Comparison of ENCODE assay signal across 16 mouse cellular contexts in genomic region chr8:110275465-110276258, GRCm38 (mm10). TPM values are rescaled to one million over a fixed set of nuclear protein-coding genes. Genes with fewer than 3 reads are reported as not detected.
DNase-seq lines count a peak whose midpoint lies in the region; ATAC-seq lines count a peak whose summit lies in the region.
"Had no signal": no experiment of that assay in that cellular context is flagged by ENCODE, and none has a peak within 500 bp of the region (broad histone marks: within the 10 kb centered on the region; RNA-seq: fewer than 3 reads in every experiment).

No protein-coding gene starts in this region.

- peak overlapping the region; percentile 58 for H3K27ac ChIP-seq in forebrain, embryonic 16.5 days (ENCODE audit: low read length)
- H3K27ac ChIP-seq: limb, embryonic 13.5 days had no signal

- WGBS in forebrain, embryonic 16.5 days = 20% methylated on average over 21 of the region's 21 CpGs

- no peaks in the 10 kb centered on the region for H3K27me3 ChIP-seq in forebrain, embryonic 16.5 days (replicated peaks; ENCODE audit: control insufficient read depth, insufficient read depth, low read length)
- H3K27me3 ChIP-seq: limb, embryonic 13.5 days had no signal

- intact Hi-C loops in left cerebral cortex, postnatal 10 days (cut with DNase I) = no loop called here

- ATAC-seq in forebrain, embryonic 16.5 days = peak; percentile 87

- H3K4me2 ChIP-seq in forebrain, embryonic 16.5 days (ENCODE audit: low read length) = peak overlapping the region; percentile 42
- H3K4me2 ChIP-seq: limb, embryonic 13.5 days had no signal

- no peak overlapping the region for H3K9ac ChIP-seq in forebrain, embryonic 16.5 days (replicated peaks; ENCODE audit: low read depth, low read length)
- H3K9ac ChIP-seq: limb, embryonic 13.5 days had no signal

- peak; percentile 20 to 40 for DNase-seq in left cerebral cortex, postnatal 10 days (ENCODE audit: extremely low spot score in 1 of 2, low spot score in 2 of 2)
- no peak for DNase-seq in left cerebral cortex, adult 18-20 months (ENCODE audit: low spot score in 2 of 2)
- peak; percentile 57 for DNase-seq in right cerebral cortex, postnatal 4 days
- DNase-seq in right cerebral cortex, postnatal 36 days (ENCODE audit: low spot score in 2 of 2) = no peak
- DNase-seq in embryo, embryonic 9.5 days (ENCODE audit: extremely low spot score) = no peak
- no peak for DNase-seq in natural killer cell, adult 2 months (ENCODE audit: low spot score in 2 of 2)
- DNase-seq: adrenal gland, adult 8-10 months; heart, postnatal 4 days; kidney, adult 18-20 months; lung, adult 18-20 months; right cerebral cortex, adult 18-20 months had no signal

- H3K4me1 ChIP-seq in forebrain, embryonic 16.5 days (replicated peaks; ENCODE audit: control insufficient read depth, insufficient read depth, low read length) = peaks cover 12% of the 10 kb centered on the region

- peak overlapping the region; percentile 7; the same call in 1 of the 2 replicates for H3K4me3 ChIP-seq in forebrain, embryonic 16.5 days (replicated peaks; ENCODE audit: low read length)
- H3K4me3 ChIP-seq: erythroblast, embryonic 14.5 days; limb, embryonic 13.5 days had no signal

- H3K9me3 ChIP-seq in forebrain, embryonic 16.5 days (ENCODE audit: control insufficient read depth, low read length) = peaks cover 2% of the 10 kb centered on the region; the same call in 1 of the 2 replicates
- H3K9me3 ChIP-seq: limb, embryonic 13.5 days had no signal

- no peaks in the 10 kb centered on the region for H3K36me3 ChIP-seq in forebrain, embryonic 16.5 days (ENCODE audit: control insufficient read depth, insufficient read depth)
- H3K36me3 ChIP-seq: limb, embryonic 13.5 days had no signal

RNA-seq across cellular contexts. Expression of gene Hydin, which starts 8.9 kb away (rescaled TPM):
- total RNA-seq in left cerebral cortex, postnatal 10 days (2021) = under 1 TPM; 0.24 to 0.26 TPM
- total RNA-seq in left cerebral cortex, adult 18-20 months (2021) = under 1 TPM; 0.30 to 0.58 TPM
- polyA plus RNA-seq in forebrain, embryonic 16.5 days (2015; fragmentation: Nextera tagmentation; extraction: Ambion mirVana) = 0.32 and 0.52 TPM in 2 replicates
- total RNA-seq: megakaryocyte progenitor cell, adult 5-6 weeks had no signal
- polyA plus RNA-seq: large intestine, adult 2 months had no signal

Comparison
In these comparisons a context has a peak if more than half of its experiments do, and no peak if none do; other contexts are left out.
1. DNase-seq: peak in left cerebral cortex, postnatal 10 days (2 of 2) and right cerebral cortex, postnatal 4 days (single experiment); none in left cerebral cortex, adult 18-20 months (0 of 2), right cerebral cortex, postnatal 36 days (0 of 2), embryo, embryonic 9.5 days (single experiment) and natural killer cell, adult 2 months (0 of 2).